Comparison of ENCODE assay signal across 8 mouse cellular contexts in genomic region chr11:69663795-69664194, GRCm38 (mm10). TPM values are rescaled to one million over a fixed set of nuclear protein-coding genes. Genes with fewer than 3 reads are reported as not detected.
A peak's percentile ranks its signal among the peaks of the same experiment; 100 is the strongest.
DNase-seq lines count a peak whose midpoint lies in the region; ATAC-seq and TF ChIP-seq lines count a peak whose summit lies in the region.

No protein-coding gene starts in this region.

- TF ChIP-seq CTCF in bone marrow macrophage, adult 2 months (IDR thresholded peaks at IDR 0.05; ENCODE audit: low read depth, low read length): no peak

- TF ChIP-seq POLR2A in bone marrow macrophage, adult 2 months (IDR thresholded peaks at IDR 0.05; ENCODE audit: borderline replicate concordance, low read depth, low read length): no peak

- peak overlapping the region; percentile 96 for H3K27ac ChIP-seq in bone marrow macrophage, adult 2 months (ENCODE audit: insufficient read depth, low read depth, low read length)

- peak; percentile 35 for DNase-seq in gastrocnemius, adult 18-20 months (ENCODE audit: low spot score)
- no peak for DNase-seq in gastrocnemius, postnatal 4 days (ENCODE audit: low spot score in 2 of 2)
- peak; percentile 78 for DNase-seq in 3134 (ENCODE audit: extremely low read depth, insufficient read length, low spot score)
- peak; percentile 16 for DNase-seq in induced T-regulatory cell, adult 2 months (ENCODE audit: low read depth)
- DNase-seq in urinary bladder, postnatal 36 days (ENCODE audit: low spot score in 2 of 2): no peak
- no peak for DNase-seq in thymus, postnatal 36 days

- peaks cover 20% of the 10 kb centered on the region for H3K4me1 ChIP-seq in bone marrow macrophage, adult 2 months (ENCODE audit: control insufficient read depth, insufficient read depth, low read length)

- peak overlapping the region; percentile 90 for H3K4me3 ChIP-seq in bone marrow macrophage, adult 2 months (ENCODE audit: insufficient read depth, low read length)

- no peak for ATAC-seq in megakaryocyte-erythroid progenitor cell, adult 5-6 weeks (replicated peaks; ENCODE audit: low FRiP score, low TSS enrichment, poor library complexity, severe bottlenecking)

RNA-seq across cellular contexts. Expression of gene Mpdu1, which starts 1.4 kb away (rescaled TPM):
- 1 to 10 TPM; 7.5 to 9.5 TPM for total RNA-seq in gastrocnemius, adult 18-20 months (2021)
- total RNA-seq in gastrocnemius, postnatal 4 days (2021): 10 to 100 TPM; 31.6 to 33.0 TPM
- polyA plus RNA-seq in bone marrow macrophage, adult 2 months (2012; ENCODE audit: insufficient read depth, insufficient read length, missing spikeins): 64.2 and 68.9 TPM in 2 replicates
- total RNA-seq in megakaryocyte-erythroid progenitor cell, adult 5-6 weeks (2014; fragmentation: Nextera tagmentation): 47.6 and 58.3 TPM in 2 replicates
- total RNA-seq in megakaryocyte-erythroid progenitor cell, adult 5-6 weeks (2017): 40.6 and 41.1 TPM in 2 replicates

RNA-seq across cellular contexts. Expression of gene Cd68, which starts 2.2 kb away (rescaled TPM):
- total RNA-seq in gastrocnemius, adult 18-20 months (2021): 1 to 10 TPM; 1.2 to 4.0 TPM
- total RNA-seq in gastrocnemius, postnatal 4 days (2021): 10 to 100 TPM; 13.1 to 14.0 TPM
- 1,401 and 1,598 TPM in 2 replicates for polyA plus RNA-seq in bone marrow macrophage, adult 2 months (2012; ENCODE audit: insufficient read depth, insufficient read length, missing spikeins)
- 5.1 and 6.3 TPM in 2 replicates for total RNA-seq in megakaryocyte-erythroid progenitor cell, adult 5-6 weeks (2014; fragmentation: Nextera tagmentation)
- total RNA-seq in megakaryocyte-erythroid progenitor cell, adult 5-6 weeks (2017): 3.4 and 6.5 TPM in 2 replicates

RNA-seq across cellular contexts. Expression of gene Eif4a1, which starts 8.4 kb away (rescaled TPM):
- total RNA-seq in gastrocnemius, adult 18-20 months (2021): 10 to 100 TPM; 69.6 to 97.7 TPM
- total RNA-seq in gastrocnemius, postnatal 4 days (2021): 100 to 1,000 TPM; 295 to 317 TPM
- 303 and 319 TPM in 2 replicates for polyA plus RNA-seq in bone marrow macrophage, adult 2 months (2012; ENCODE audit: insufficient read depth, insufficient read length, missing spikeins)
- 918 and 983 TPM in 2 replicates for total RNA-seq in megakaryocyte-erythroid progenitor cell, adult 5-6 weeks (2014; fragmentation: Nextera tagmentation)
- total RNA-seq in megakaryocyte-erythroid progenitor cell, adult 5-6 weeks (2017): 973 and 1,155 TPM in 2 replicates

RNA-seq across cellular contexts. Expression of gene Sox15, which starts 8.7 kb away (rescaled TPM):
- total RNA-seq in gastrocnemius, adult 18-20 months (2021): not detected
- total RNA-seq in gastrocnemius, postnatal 4 days (2021): not detected
- not detected in 2 replicates for polyA plus RNA-seq in bone marrow macrophage, adult 2 months (2012; ENCODE audit: insufficient read depth, insufficient read length, missing spikeins)
- total RNA-seq in megakaryocyte-erythroid progenitor cell, adult 5-6 weeks (2014; fragmentation: Nextera tagmentation): 0.45 TPM in 1 of 2 replicates, not detected in the other
- total RNA-seq in megakaryocyte-erythroid progenitor cell, adult 5-6 weeks (2017): not detected in 2 replicates

RNA-seq across cellular contexts. Expression of gene Senp3, which starts 18.1 kb away (rescaled TPM):
- 10 to 100 TPM; 21.9 to 25.4 TPM for total RNA-seq in gastrocnemius, adult 18-20 months (2021)
- total RNA-seq in gastrocnemius, postnatal 4 days (2021): 10 to 100 TPM; 43.5 to 45.9 TPM
- 120 and 131 TPM in 2 replicates for polyA plus RNA-seq in bone marrow macrophage, adult 2 months (2012; ENCODE audit: insufficient read depth, insufficient read length, missing spikeins)
- 96.1 and 117 TPM in 2 replicates for total RNA-seq in megakaryocyte-erythroid progenitor cell, adult 5-6 weeks (2014; fragmentation: Nextera tagmentation)
- total RNA-seq in megakaryocyte-erythroid progenitor cell, adult 5-6 weeks (2017): 98.4 and 120 TPM in 2 replicates

Comparison
In these comparisons a context has a peak if more than half of its experiments do, and no peak if none do; other contexts are left out.
1. DNase-seq: peak in gastrocnemius, adult 18-20 months (single experiment), 3134 (single experiment) and induced T-regulatory cell, adult 2 months (single experiment); none in gastrocnemius, postnatal 4 days (0 of 2), urinary bladder, postnatal 36 days (0 of 2) and thymus, postnatal 36 days (0 of 2).